10 mouse cellular contexts compared by ENCODE assay signal in the genomic region with DNA sequence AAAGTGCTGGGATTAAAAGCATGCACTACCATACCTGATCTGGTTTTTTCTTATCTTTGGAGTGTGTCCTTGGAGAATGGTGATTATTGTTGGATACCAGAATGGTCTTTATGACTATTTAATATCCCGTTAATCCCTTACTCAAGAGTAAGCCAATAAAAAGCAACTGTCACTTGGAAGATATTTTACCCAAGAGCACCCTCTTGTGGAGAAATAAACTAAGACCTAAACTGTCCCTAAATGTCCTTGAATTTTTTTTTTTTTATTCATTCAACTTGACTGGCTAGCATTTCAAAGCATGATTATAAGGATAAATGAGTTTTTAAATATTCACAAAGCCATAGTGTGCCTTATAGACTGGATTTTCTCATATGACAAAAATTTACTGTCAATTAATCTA. TPM values are rescaled to one million over a fixed set of nuclear protein-coding genes. Genes with fewer than 3 reads are reported as not detected.
DNase-seq lines count a peak whose midpoint lies in the region; ATAC-seq and TF ChIP-seq lines count a peak whose summit lies in the region.
"Had no signal": no experiment of that assay in that cellular context is flagged by ENCODE, and none has a peak within 500 bp of the region (broad histone marks: within the 10 kb centered on the region; RNA-seq: fewer than 3 reads in every experiment).

No protein-coding gene starts in this region.

- no peak overlapping the region for H3K27ac ChIP-seq in forebrain, postnatal 0 days (ENCODE audit: low read depth, low read length)
- H3K27ac ChIP-seq in forebrain, embryonic 10.5 days: no peak overlapping the region
- H3K27ac ChIP-seq in lung, embryonic 14.5 days (ENCODE audit: low read depth): no peak overlapping the region
- H3K27ac ChIP-seq: embryonic facial prominence, embryonic 13.5 days; liver, embryonic 13.5 days had no signal

- no peak overlapping the region for H3K9ac ChIP-seq in forebrain, postnatal 0 days
- H3K9ac ChIP-seq in lung, embryonic 14.5 days: no peak overlapping the region
- H3K9ac ChIP-seq: embryonic facial prominence, embryonic 13.5 days; liver, embryonic 13.5 days had no signal

- H3K36me3 ChIP-seq in forebrain, postnatal 0 days (ENCODE audit: insufficient read depth): peaks cover 17% of the 10 kb centered on the region
- H3K36me3 ChIP-seq in forebrain, embryonic 10.5 days (replicated peaks): peaks cover 77% of the 10 kb centered on the region
- peaks cover 50% of the 10 kb centered on the region for H3K36me3 ChIP-seq in lung, embryonic 14.5 days (ENCODE audit: insufficient read depth)

- no peaks in the 10 kb centered on the region for H3K27me3 ChIP-seq in forebrain, postnatal 0 days (ENCODE audit: insufficient read depth, low read length)
- H3K27me3 ChIP-seq in forebrain, embryonic 10.5 days (ENCODE audit: poor library complexity, severe bottlenecking): no peaks in the 10 kb centered on the region
- H3K27me3 ChIP-seq in lung, embryonic 14.5 days (ENCODE audit: insufficient read depth, low read length): no peaks in the 10 kb centered on the region
- H3K27me3 ChIP-seq: embryonic facial prominence, embryonic 13.5 days; liver, embryonic 13.5 days had no signal

- no peaks in the 10 kb centered on the region for H3K4me1 ChIP-seq in forebrain, postnatal 0 days (ENCODE audit: insufficient read depth)
- H3K4me1 ChIP-seq in forebrain, embryonic 10.5 days: no peaks in the 10 kb centered on the region
- no peaks in the 10 kb centered on the region for H3K4me1 ChIP-seq in lung, embryonic 14.5 days (ENCODE audit: insufficient read depth)
- H3K4me1 ChIP-seq: embryonic facial prominence, embryonic 13.5 days; liver, embryonic 13.5 days had no signal

- H3K4me3 ChIP-seq in forebrain, postnatal 0 days (ENCODE audit: low read depth, low read length): no peak overlapping the region
- H3K4me3 ChIP-seq in forebrain, embryonic 10.5 days: no peak overlapping the region
- H3K4me3 ChIP-seq in lung, embryonic 14.5 days (ENCODE audit: low read depth, low read length): no peak overlapping the region
- H3K4me3 ChIP-seq: embryonic facial prominence, embryonic 13.5 days; liver, embryonic 13.5 days had no signal

- DNase-seq in forebrain, postnatal 0 days: peak; percentile 49
- DNase-seq in forebrain, embryonic 10.5 days (ENCODE audit: extremely low spot score, low spot score): no peak
- DNase-seq in lung, embryonic 14.5 days: peak; percentile 84
- DNase-seq in lung, adult 18-20 months: no peak
- peak; percentile 51 for DNase-seq in c-Kit-positive CD71-positive TER-119-negative erythroid progenitor cells, embryonic 14.5 days (ENCODE audit: low read depth)
- peak; percentile 69 for DNase-seq in retina, postnatal 1 day
- DNase-seq in heart, postnatal 4 days: no peak
- DNase-seq in cerebellum, adult 18-20 months: no peak
- DNase-seq: liver, embryonic 13.5 days had no signal

- WGBS in forebrain, postnatal 0 days: 50% methylated on average over 1 of the region's 1 CpGs
- WGBS in forebrain, embryonic 10.5 days: 83% methylated on average over 1 of the region's 1 CpGs
- WGBS in lung, embryonic 14.5 days: 62% methylated on average over 1 of the region's 1 CpGs

- peak; percentile 55; the same call in 1 of the 2 replicates for ATAC-seq in forebrain, postnatal 0 days
- ATAC-seq in lung, embryonic 14.5 days (ENCODE audit: insufficient read depth): peak; percentile 28; the same call in 1 of the 2 replicates

- no peaks in the 10 kb centered on the region for H3K9me3 ChIP-seq in forebrain, postnatal 0 days (ENCODE audit: low read length)
- H3K9me3 ChIP-seq in forebrain, embryonic 10.5 days: no peaks in the 10 kb centered on the region
- no peaks in the 10 kb centered on the region for H3K9me3 ChIP-seq in lung, embryonic 14.5 days (ENCODE audit: low read depth, low read length)
- H3K9me3 ChIP-seq: embryonic facial prominence, embryonic 13.5 days; liver, embryonic 13.5 days had no signal

- TF ChIP-seq CTCF in forebrain, postnatal 0 days (IDR thresholded peaks at IDR 0.05; ENCODE audit: low read depth): peak; percentile 58
- TF ChIP-seq CTCF in lung, embryonic 14.5 days (IDR thresholded peaks at IDR 0.05; ENCODE audit: low read depth): peak; percentile 51

- no peak overlapping the region for H3K4me2 ChIP-seq in forebrain, postnatal 0 days (ENCODE audit: low read depth)
- no peak overlapping the region for H3K4me2 ChIP-seq in lung, embryonic 14.5 days
- H3K4me2 ChIP-seq: embryonic facial prominence, embryonic 13.5 days; liver, embryonic 13.5 days had no signal

RNA-seq across cellular contexts. Expression of gene Trip11, which starts 38.0 kb away (rescaled TPM):
- total RNA-seq in forebrain, postnatal 0 days (2014; rRNA removed): 17.2 and 20.4 TPM in 2 replicates
- 11.1 and 17.1 TPM in 2 replicates for polyA plus RNA-seq in forebrain, postnatal 0 days (2015; fragmentation: Nextera tagmentation; extraction: Ambion mirVana)
- polyA plus RNA-seq in forebrain, embryonic 10.5 days (2016; fragmentation: Nextera tagmentation; extraction: Ambion mirVana): 15.4 and 18.5 TPM in 2 replicates
- 23.5 and 25.9 TPM in 2 replicates for polyA plus RNA-seq in lung, embryonic 14.5 days (2014; fragmentation: Nextera tagmentation; extraction: Ambion mirVana)
- total RNA-seq in heart, postnatal 4 days (2021): 10 to 100 TPM; 29.9 to 31.2 TPM

RNA-seq across cellular contexts. Expression of gene Fbln5, which starts 56.3 kb away (rescaled TPM):
- total RNA-seq in forebrain, postnatal 0 days (2014; rRNA removed): 4.2 and 7.5 TPM in 2 replicates
- 14.0 and 15.6 TPM in 2 replicates for polyA plus RNA-seq in forebrain, postnatal 0 days (2015; fragmentation: Nextera tagmentation; extraction: Ambion mirVana)
- 9.9 and 10.4 TPM in 2 replicates for polyA plus RNA-seq in forebrain, embryonic 10.5 days (2016; fragmentation: Nextera tagmentation; extraction: Ambion mirVana)
- polyA plus RNA-seq in lung, embryonic 14.5 days (2014; fragmentation: Nextera tagmentation; extraction: Ambion mirVana): 66.9 and 77.1 TPM in 2 replicates
- 10 to 100 TPM; 57.0 to 69.2 TPM for total RNA-seq in heart, postnatal 4 days (2021)

Comparison
In these comparisons a context has a peak if more than half of its experiments do, and no peak if none do; other contexts are left out.
1. DNase-seq: peak in forebrain, postnatal 0 days (single experiment), lung, embryonic 14.5 days (single experiment), c-Kit-positive CD71-positive TER-119-negative erythroid progenitor cells, embryonic 14.5 days (single experiment) and retina, postnatal 1 day (single experiment); none in forebrain, embryonic 10.5 days (single experiment), lung, adult 18-20 months (0 of 2), heart, postnatal 4 days (single experiment) and cerebellum, adult 18-20 months (0 of 2).